Mouse (Mus musculus): Measurements from ENCODE around the gene Eef2k.

DNA sequence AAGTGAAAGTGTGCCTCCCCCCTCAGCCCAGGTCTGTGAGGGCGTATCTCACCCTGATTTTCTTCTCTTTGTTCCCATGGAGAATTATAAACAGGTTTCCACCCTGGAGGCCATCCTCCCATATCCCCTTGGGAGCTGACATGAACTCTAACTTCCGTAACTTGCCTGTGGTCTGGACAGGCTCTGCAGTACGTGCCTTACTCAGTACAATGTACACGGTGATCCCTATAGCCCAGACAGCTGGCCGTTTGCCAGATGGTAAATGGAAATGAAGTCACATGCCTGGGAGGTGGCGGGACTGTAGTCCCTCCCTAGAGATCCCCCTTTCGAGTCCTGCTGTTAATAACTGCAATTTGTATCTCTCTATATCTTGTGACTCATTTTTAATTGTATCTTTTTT, 22.5 kb downstream of the Eef2k start:
- no peak for TF ChIP-seq CTCF (IDR thresholded peaks at IDR 0.05; ENCODE audit: low read depth)
- peak; percentile 84 for TF ChIP-seq EP300 (IDR thresholded peaks at IDR 0.05; ENCODE audit: low read depth)
